Mouse (Mus musculus): ENCODE results near the gene Dlk1. TPM values are rescaled to one million over a fixed set of nuclear protein-coding genes. Genes with fewer than 3 reads are reported as not detected.

Gene Dlk1
- polyA plus RNA-seq (2015; fragmentation: Nextera tagmentation; extraction: Ambion mirVana) = 57.7 and 84.8 TPM in 2 replicates

GRCm38 (mm10) chr12:109452592-109452991 lies at the start of gene Dlk1:
Gene Dlk1 (plus strand): TSS chr12:109452823.
- Histone ChIP-seq H3K27me3 (replicated peaks; ENCODE audit: control insufficient read depth, insufficient read depth, low read length) (peaks cover 42% of the 10 kb centered on the region), H3K9ac (ENCODE audit: low read depth, low read length) (peak within 1 kb of the TSS; percentile 56), H3K9me3 (ENCODE audit: control insufficient read depth, low read length) (no peaks in the 10 kb centered on the region), H3K4me2 (ENCODE audit: low read length) (peak within 1 kb of the TSS; percentile 90), H3K27ac (ENCODE audit: low read depth, low read length) (no peak within 1 kb of the TSS), H3K4me3 (ENCODE audit: low read length) (peak within 1 kb of the TSS; percentile 48), H3K4me1 (ENCODE audit: control insufficient read depth, insufficient read depth, low read depth, low read length) (peaks cover 25% of the 10 kb centered on the region), H3K36me3 (ENCODE audit: control insufficient read depth, insufficient read depth, low read length) (no peaks in the 10 kb centered on the region)
- WGBS = 7% methylated on average over 13 of the region's 13 CpGs
- no peak for ATAC-seq

- Histone ChIP-seq H3K4me1 (ENCODE audit: control insufficient read depth, insufficient read depth, low read depth, low read length) (peaks cover 15% of the 10 kb centered on the region), H3K36me3 (ENCODE audit: control insufficient read depth, insufficient read depth, low read length) (no peaks in the 10 kb centered on the region), H3K9ac (ENCODE audit: low read depth, low read length) (no peak overlapping the region), H3K9me3 (ENCODE audit: control insufficient read depth, low read length) (no peaks in the 10 kb centered on the region), H3K4me3 (ENCODE audit: low read length) (no peak overlapping the region), H3K27me3 (replicated peaks; ENCODE audit: control insufficient read depth, insufficient read depth, low read length) (no peaks in the 10 kb centered on the region), H3K27ac (ENCODE audit: low read depth, low read length) (no peak overlapping the region), H3K4me2 (ENCODE audit: low read length) (no peak overlapping the region)
- no peak for ATAC-seq
- WGBS = 45% methylated on average over 5 of the region's 5 CpGs
These were observed 49.7 kb upstream of the Dlk1 start for GRCm38 (mm10) chr12:109402943-109403342.

- Histone ChIP-seq H3K4me3 (ENCODE audit: low read length) (no peak overlapping the region), H3K27ac (ENCODE audit: low read depth, low read length) (no peak overlapping the region), H3K9ac (ENCODE audit: low read depth, low read length) (no peak overlapping the region), H3K4me1 (ENCODE audit: control insufficient read depth, insufficient read depth, low read depth, low read length) (peaks cover 15% of the 10 kb centered on the region), H3K36me3 (ENCODE audit: control insufficient read depth, insufficient read depth, low read length) (no peaks in the 10 kb centered on the region), H3K27me3 (replicated peaks; ENCODE audit: control insufficient read depth, insufficient read depth, low read length) (no peaks in the 10 kb centered on the region), H3K9me3 (ENCODE audit: control insufficient read depth, low read length) (no peaks in the 10 kb centered on the region), H3K4me2 (ENCODE audit: low read length) (no peak overlapping the region)
- 66% methylated on average over 9 of the region's 9 CpGs for WGBS
- no peak for ATAC-seq
These were observed 48.9 kb upstream of the Dlk1 start for GRCm38 (mm10) chr12:109403752-109404151.

- peaks cover 13% of the 10 kb centered on the region for H3K4me1 ChIP-seq (ENCODE audit: control insufficient read depth, insufficient read depth, low read depth, low read length)
- no peaks in the 10 kb centered on the region for H3K9me3 ChIP-seq (ENCODE audit: control insufficient read depth, low read length)
- H3K27ac ChIP-seq (ENCODE audit: low read depth, low read length) = no peak overlapping the region
- no peak overlapping the region for H3K4me3 ChIP-seq (ENCODE audit: low read length)
- no peaks in the 10 kb centered on the region for H3K27me3 ChIP-seq (replicated peaks; ENCODE audit: control insufficient read depth, insufficient read depth, low read length)
- H3K9ac ChIP-seq (ENCODE audit: low read depth, low read length) = no peak overlapping the region
- 37% methylated on average over 3 of the region's 3 CpGs for WGBS
- H3K36me3 ChIP-seq (ENCODE audit: control insufficient read depth, insufficient read depth, low read length) = no peaks in the 10 kb centered on the region
- no peak overlapping the region for H3K4me2 ChIP-seq (ENCODE audit: low read length)
- ATAC-seq = no peak
These were observed 46.6 kb upstream of the Dlk1 start for GRCm38 (mm10) chr12:109406018-109406417.

- no peaks in the 10 kb centered on the region for H3K27me3 ChIP-seq (replicated peaks; ENCODE audit: control insufficient read depth, insufficient read depth, low read length)
- no peaks in the 10 kb centered on the region for H3K9me3 ChIP-seq (ENCODE audit: control insufficient read depth, low read length)
- H3K9ac ChIP-seq (ENCODE audit: low read depth, low read length) = no peak overlapping the region
- peaks cover 17% of the 10 kb centered on the region for H3K4me1 ChIP-seq (ENCODE audit: control insufficient read depth, insufficient read depth, low read depth, low read length)
- peak overlapping the region; percentile 37; the same call in 1 of the 2 replicates for H3K27ac ChIP-seq (ENCODE audit: low read depth, low read length)
- no peak overlapping the region for H3K4me2 ChIP-seq (ENCODE audit: low read length)
- H3K4me3 ChIP-seq (ENCODE audit: low read length) = no peak overlapping the region
- 18% methylated on average over 11 of the region's 11 CpGs for WGBS
- ATAC-seq = no peak
- H3K36me3 ChIP-seq (ENCODE audit: control insufficient read depth, insufficient read depth, low read length) = no peaks in the 10 kb centered on the region
These were observed 41.9 kb upstream of the Dlk1 start for GRCm38 (mm10) chr12:109410723-109411122.

- Histone ChIP-seq H3K4me1 (ENCODE audit: control insufficient read depth, insufficient read depth, low read depth, low read length) (peaks cover 17% of the 10 kb centered on the region), H3K9ac (ENCODE audit: low read depth, low read length) (no peak overlapping the region; the same call in 1 of the 2 replicates), H3K36me3 (ENCODE audit: control insufficient read depth, insufficient read depth, low read length) (no peaks in the 10 kb centered on the region), H3K9me3 (ENCODE audit: control insufficient read depth, low read length) (no peaks in the 10 kb centered on the region), H3K4me2 (ENCODE audit: low read length) (no peak overlapping the region), H3K27me3 (replicated peaks; ENCODE audit: control insufficient read depth, insufficient read depth, low read length) (no peaks in the 10 kb centered on the region), H3K4me3 (ENCODE audit: low read length) (no peak overlapping the region), H3K27ac (ENCODE audit: low read depth, low read length) (peak overlapping the region; percentile 37; the same call in 1 of the 2 replicates)
- WGBS = 43% methylated on average over 9 of the region's 9 CpGs
- ATAC-seq = peak; percentile 58; the same call in 1 of the 2 replicates
These were observed 41.2 kb upstream of the Dlk1 start for GRCm38 (mm10) chr12:109411172-109412070.

GRCm38 (mm10) chr12:109412071-109412440 lies 40.6 kb upstream of the Dlk1 start:
- no peak for ATAC-seq
- 80% methylated on average over 8 of the region's 8 CpGs for WGBS
- Histone ChIP-seq H3K4me3 (ENCODE audit: low read length) (no peak overlapping the region), H3K27me3 (replicated peaks; ENCODE audit: control insufficient read depth, insufficient read depth, low read length) (no peaks in the 10 kb centered on the region), H3K27ac (ENCODE audit: low read depth, low read length) (no peak overlapping the region), H3K9me3 (ENCODE audit: control insufficient read depth, low read length) (no peaks in the 10 kb centered on the region), H3K9ac (ENCODE audit: low read depth, low read length) (no peak overlapping the region), H3K4me2 (ENCODE audit: low read length) (no peak overlapping the region), H3K36me3 (ENCODE audit: control insufficient read depth, insufficient read depth, low read length) (no peaks in the 10 kb centered on the region), H3K4me1 (ENCODE audit: control insufficient read depth, insufficient read depth, low read depth, low read length) (peaks cover 17% of the 10 kb centered on the region)

- no peaks in the 10 kb centered on the region for H3K27me3 ChIP-seq (replicated peaks; ENCODE audit: control insufficient read depth, insufficient read depth, low read length)
- no peak overlapping the region for H3K4me3 ChIP-seq (ENCODE audit: low read length)
- WGBS = 75% methylated on average over 5 of the region's 5 CpGs
- H3K27ac ChIP-seq (ENCODE audit: low read depth, low read length) = no peak overlapping the region
- H3K9ac ChIP-seq (ENCODE audit: low read depth, low read length) = no peak overlapping the region
- no peak overlapping the region for H3K4me2 ChIP-seq (ENCODE audit: low read length)
- no peaks in the 10 kb centered on the region for H3K9me3 ChIP-seq (ENCODE audit: control insufficient read depth, low read length)
- ATAC-seq = no peak
- H3K4me1 ChIP-seq (ENCODE audit: control insufficient read depth, insufficient read depth, low read depth, low read length) = peaks cover 20% of the 10 kb centered on the region
- no peaks in the 10 kb centered on the region for H3K36me3 ChIP-seq (ENCODE audit: control insufficient read depth, insufficient read depth, low read length)
These were observed 39.9 kb upstream of the Dlk1 start for GRCm38 (mm10) chr12:109412675-109413074.

GRCm38 (mm10) chr12:109413321-109413720 lies 39.3 kb upstream of the Dlk1 start:
- Histone ChIP-seq H3K36me3 (ENCODE audit: control insufficient read depth, insufficient read depth, low read length) (no peaks in the 10 kb centered on the region), H3K27ac (ENCODE audit: low read depth, low read length) (no peak overlapping the region), H3K4me1 (ENCODE audit: control insufficient read depth, insufficient read depth, low read depth, low read length) (peaks cover 24% of the 10 kb centered on the region), H3K27me3 (replicated peaks; ENCODE audit: control insufficient read depth, insufficient read depth, low read length) (no peaks in the 10 kb centered on the region), H3K9ac (ENCODE audit: low read depth, low read length) (no peak overlapping the region), H3K4me2 (ENCODE audit: low read length) (no peak overlapping the region), H3K9me3 (ENCODE audit: control insufficient read depth, low read length) (no peaks in the 10 kb centered on the region), H3K4me3 (ENCODE audit: low read length) (no peak overlapping the region)
- no peak for ATAC-seq
- 76% methylated on average over 4 of the region's 4 CpGs for WGBS

Data from hindbrain, embryonic 16.5 days (tissue).